Mouse (Mus musculus) mesoderm, embryonic 11.5 days (tissue): ENCODE results near the gene Nptx1.

Experiments used
- DNase-seq: peaks from one replicate; pipeline ENCODE4 v3.0.0-alpha.2; 2012; ENCODE audit warnings: low read depth, low spot score

Nptx1 gene

DNA sequence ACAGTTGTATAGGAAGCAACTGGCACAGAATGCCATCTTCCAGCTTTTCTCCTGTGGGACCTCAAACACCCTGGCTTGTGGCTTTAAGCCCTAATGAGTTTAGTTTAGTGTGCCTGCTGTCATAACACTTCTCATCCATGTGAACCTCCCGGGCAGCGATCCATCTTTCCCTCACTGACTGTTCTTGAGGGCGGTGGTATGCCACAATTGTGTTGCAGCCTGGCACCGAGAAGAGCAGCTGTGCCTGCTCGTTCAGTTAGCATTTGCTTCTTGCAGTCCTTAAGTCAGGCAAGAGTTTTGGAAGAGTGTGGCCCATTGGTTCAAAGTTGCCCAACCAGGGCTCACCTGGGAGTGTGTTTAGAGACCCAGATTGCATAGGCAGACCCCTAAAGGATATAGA, 51.4 kb downstream of the Nptx1 start:
- DNase-seq = no peak

- no peak for DNase-seq
Measured at GRCm38 (mm10) chr11:119493516-119493915, 54.0 kb downstream of the Nptx1 start.

DNA sequence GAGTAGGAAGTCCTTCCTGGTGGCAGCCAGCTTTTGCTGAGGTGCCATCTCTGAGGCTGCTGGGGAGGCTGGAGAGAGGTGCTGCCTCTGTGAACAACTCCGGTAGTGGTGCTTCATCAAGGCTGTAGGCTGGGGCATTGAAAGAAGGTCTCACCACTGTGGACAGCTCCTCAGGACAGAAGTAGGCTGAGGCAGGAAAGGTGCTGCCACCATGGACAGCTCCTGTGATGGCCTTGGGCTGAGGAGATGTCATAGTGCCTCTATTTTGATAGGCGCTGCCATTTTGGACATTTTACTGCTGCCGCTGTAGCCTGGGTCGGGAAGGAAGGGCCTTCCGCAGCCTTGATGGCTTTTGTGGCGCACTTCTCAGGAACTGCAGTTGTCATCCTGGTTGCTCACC, 54.7 kb downstream of the Nptx1 start:
- DNase-seq = no peak

- DNase-seq = no peak
Measured at GRCm38 (mm10) chr11:119491690-119492087, 55.9 kb downstream of the Nptx1 start.

DNA sequence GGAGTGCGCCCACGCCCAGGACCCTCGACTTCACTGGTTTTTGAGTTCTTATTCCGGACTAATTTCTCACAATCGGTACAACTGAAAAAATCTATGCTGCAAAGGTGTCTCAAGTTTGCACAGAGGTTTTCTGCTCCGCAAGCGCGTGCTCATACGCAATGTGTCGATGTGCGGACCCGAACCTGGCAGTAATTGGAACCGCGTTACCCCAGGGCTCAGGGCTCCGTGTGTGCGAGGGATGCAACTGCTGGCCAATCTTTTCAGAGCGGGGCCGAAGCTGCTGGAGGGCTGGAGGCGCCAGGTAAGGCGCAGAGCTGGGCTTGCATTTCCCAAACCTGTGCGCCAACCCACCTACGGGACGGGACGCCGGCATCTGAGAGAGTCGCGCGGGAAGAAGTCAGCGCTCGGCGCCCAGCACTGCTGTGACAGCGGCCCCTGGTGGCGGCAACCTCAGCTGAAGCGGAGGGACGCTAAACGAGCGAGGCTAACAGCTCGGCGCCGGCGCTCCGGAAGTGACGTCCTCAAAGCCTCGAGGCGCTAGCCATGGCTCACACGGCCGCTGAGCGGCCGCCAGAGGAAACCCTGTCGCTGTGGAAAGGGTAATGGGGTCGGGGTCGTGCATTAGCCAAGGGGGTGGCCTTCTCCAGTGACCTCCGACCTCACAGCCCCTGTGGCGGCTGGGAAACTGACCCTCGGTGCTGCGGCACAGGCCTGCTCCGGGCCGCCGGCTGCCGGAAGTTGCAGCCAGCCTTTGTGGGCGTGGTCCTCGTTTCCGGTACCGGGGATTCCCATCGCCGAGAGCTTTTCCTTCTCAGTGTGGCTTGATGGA, 56.5 kb downstream of the Nptx1 start, which contains the start of gene Endov:
Endov (plus strand) TSS at position 487 of the 829 bp plus-strand sequence.
- DNase-seq = peak; percentile 97
